Mouse (Mus musculus) c-Kit-negative CD71-positive TER-119-positive erythroid progenitor cells, embryonic 14.5 days (primary cell): Measurements from ENCODE around the gene Ttyh2.

Experiments used
- DNase-seq: peaks from one replicate; pipeline ENCODE4 v3.0.0-alpha.2; 2013; ENCODE audit warnings: low read depth, low spot score

Ttyh2 gene

GRCm38 (mm10) chr11:114682321-114682900 lies 7.2 kb downstream of the Ttyh2 start:
- no peak for DNase-seq

- no peak for DNase-seq
Measured at GRCm38 (mm10) chr11:114683029-114683721, 7.9 kb downstream of the Ttyh2 start.

- DNase-seq = no peak
Measured at GRCm38 (mm10) chr11:114683722-114684621, 8.7 kb downstream of the Ttyh2 start.

DNA sequence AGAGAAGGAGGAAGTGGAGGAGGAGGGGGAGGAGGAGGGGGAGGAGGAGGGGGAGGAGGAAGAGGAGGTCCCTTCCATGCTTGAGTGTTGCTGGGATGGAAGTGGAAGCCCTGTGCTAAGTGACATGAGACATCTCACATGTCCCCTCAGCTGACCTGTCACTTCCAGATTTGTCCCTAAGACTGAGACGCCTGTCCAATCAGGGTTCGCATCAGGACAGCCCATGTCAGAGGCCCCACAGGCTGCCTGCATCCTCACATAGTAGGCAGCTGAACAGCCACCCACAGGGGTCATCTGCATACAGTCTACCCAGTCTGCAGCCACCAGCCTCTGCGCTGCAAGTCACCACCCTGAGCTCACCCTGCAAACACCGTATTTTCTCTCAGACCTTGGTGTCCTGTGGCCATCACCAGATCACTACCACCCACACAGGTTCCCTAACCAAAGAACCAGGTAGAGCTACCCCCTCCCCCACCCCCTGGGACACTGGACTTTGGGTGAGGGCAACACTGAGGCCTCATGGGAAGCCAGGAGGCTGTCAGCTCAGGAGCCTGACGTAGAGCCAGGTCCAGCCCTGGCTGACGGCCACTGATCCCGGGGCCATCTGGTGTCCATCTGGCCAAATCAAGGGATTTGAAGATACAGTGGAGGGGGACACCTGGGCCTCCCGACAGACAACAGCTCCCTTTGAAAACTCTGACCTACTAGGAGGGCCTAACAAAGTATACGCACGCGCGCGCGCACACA lies 9.6 kb downstream of the Ttyh2 start:
- no peak for DNase-seq

GRCm38 (mm10) chr11:114685526-114686040 lies 10.4 kb downstream of the Ttyh2 start:
- DNase-seq = no peak

DNA sequence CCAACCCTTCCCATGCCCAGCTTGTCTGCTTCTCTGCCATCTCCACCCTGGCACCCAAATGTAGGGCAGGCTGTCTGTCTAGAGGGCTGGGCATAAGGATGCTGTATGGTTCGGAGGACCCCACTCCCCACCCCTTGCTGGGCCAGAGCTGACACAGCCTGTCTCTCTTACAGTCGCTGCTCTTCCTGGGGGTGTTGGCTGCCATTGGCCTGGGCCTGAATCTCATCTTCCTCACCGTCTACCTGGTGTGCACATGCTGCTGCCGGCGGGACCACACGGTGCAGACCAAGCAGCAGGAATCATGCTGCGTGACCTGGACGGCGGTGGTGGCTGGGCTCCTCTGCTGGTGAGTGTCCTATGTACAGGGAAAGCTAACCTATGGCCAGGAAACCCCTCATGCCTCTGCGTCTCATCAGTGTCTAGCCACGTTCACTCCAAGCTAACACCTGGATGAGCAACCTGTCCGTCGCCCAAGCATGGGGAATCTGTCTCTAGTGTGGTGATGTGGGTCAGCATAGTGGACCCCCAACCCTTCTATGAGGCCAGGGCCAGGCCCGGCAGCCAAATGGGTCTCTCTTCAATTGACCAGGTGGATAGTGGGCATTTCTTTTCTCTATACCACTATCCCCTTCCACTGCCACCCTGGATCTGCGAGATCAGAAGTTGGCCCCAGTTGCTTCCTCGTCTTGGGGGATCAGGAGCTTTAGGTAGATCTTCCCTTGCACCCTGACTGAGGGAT lies 11.2 kb downstream of the Ttyh2 start:
- DNase-seq = no peak

DNA sequence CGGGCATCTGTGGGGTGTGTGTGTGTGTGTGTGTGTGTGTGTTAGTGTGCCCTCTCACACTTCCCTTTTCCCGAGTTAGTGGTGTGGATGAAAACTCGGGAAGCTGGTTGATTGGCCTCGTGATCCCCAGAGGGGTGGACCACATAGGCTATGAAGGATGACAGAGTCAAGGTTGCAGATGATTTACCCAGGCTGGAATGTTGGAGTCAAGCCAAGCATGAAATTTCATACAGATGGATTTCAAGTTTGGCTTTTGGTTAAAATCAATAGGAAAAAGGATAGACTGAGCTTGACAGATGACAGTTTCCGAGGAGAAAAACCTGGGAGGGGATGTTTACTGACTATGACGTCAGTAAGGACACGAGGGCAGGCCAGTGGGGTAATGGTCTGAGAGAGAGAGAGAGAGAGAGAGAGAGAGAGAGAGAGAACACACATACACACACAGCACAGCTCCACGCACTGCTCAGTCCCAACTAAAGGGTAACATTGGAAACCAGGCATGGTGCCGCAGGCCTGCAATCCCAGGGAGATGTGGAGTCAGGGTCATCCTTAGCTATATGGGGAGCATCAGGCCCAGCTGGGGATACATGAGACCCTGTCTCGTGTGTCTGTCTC lies 12.4 kb downstream of the Ttyh2 start:
- DNase-seq = no peak

- no peak for DNase-seq
Measured at GRCm38 (mm10) chr11:114688729-114689128, 13.5 kb downstream of the Ttyh2 start.

GRCm38 (mm10) chr11:114690192-114690591 lies 15.0 kb downstream of the Ttyh2 start:
- no peak for DNase-seq

DNA sequence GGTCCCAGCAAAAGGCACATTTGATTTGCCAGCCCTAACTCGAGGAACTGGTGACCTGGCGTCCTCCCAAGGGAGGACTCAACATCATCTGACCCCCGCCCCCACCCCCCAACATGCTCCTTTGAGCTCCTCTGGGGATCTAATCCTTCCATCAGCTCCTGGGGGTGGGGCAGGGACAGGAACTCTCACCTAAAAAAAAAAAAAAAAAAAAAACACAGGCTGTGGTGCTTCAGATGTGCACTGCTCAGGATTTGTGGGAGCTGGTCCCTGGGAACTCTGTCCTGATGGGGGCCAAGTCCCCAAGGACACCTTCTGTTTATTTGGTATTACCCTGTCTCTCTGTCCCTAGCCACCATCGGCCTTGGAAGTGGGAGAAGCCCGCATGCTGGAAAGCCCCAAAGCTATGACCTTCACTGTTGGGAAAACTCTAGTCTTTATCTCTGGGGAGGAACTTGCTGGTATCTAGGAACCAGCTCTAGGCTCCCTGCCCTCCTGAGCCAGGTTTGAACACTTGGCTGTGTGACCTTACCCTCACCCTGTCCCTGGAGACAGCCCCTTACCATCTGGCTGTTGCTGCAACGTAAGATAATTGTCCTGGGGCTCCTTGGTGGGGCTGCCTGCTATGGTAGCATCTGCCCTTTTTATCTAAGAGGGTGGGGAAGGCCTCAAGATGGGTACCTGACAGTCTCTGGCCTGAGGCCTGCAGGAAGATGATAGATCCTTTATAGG lies 16.4 kb downstream of the Ttyh2 start:
- DNase-seq = no peak

- no peak for DNase-seq
Measured at GRCm38 (mm10) chr11:114692601-114693000, 17.4 kb downstream of the Ttyh2 start.

- no peak for DNase-seq
Measured at GRCm38 (mm10) chr11:114693456-114693855, 18.2 kb downstream of the Ttyh2 start.

- DNase-seq = no peak
Measured at GRCm38 (mm10) chr11:114694451-114694850, 19.2 kb downstream of the Ttyh2 start.

- DNase-seq = no peak
Measured at GRCm38 (mm10) chr11:114698496-114698895, 23.3 kb downstream of the Ttyh2 start.

DNA sequence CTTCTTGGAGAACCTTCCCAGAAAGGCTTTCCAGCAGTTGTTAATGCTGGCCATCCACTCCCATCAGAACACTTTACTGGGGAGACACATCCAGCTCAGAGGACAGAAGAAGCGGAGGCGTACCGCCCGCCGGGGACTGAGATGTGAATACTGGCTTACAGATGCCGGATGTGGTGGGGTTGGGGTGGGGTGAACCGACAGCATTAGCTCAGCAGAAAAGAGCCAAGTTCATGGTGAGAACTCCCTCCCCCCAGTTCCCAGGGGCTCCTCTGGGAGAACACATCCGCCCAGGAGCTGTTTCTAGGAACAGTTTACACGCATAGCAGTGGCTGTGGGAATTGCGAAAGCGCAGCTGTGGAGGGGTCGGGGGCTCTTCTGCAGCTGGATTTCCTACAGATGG lies 24.3 kb downstream of the Ttyh2 start:
- no peak for DNase-seq

GRCm38 (mm10) chr11:114702311-114702995 lies 27.2 kb downstream of the Ttyh2 start:
- DNase-seq = no peak

- DNase-seq = no peak
Measured at GRCm38 (mm10) chr11:114702996-114703361, 27.7 kb downstream of the Ttyh2 start.

DNA sequence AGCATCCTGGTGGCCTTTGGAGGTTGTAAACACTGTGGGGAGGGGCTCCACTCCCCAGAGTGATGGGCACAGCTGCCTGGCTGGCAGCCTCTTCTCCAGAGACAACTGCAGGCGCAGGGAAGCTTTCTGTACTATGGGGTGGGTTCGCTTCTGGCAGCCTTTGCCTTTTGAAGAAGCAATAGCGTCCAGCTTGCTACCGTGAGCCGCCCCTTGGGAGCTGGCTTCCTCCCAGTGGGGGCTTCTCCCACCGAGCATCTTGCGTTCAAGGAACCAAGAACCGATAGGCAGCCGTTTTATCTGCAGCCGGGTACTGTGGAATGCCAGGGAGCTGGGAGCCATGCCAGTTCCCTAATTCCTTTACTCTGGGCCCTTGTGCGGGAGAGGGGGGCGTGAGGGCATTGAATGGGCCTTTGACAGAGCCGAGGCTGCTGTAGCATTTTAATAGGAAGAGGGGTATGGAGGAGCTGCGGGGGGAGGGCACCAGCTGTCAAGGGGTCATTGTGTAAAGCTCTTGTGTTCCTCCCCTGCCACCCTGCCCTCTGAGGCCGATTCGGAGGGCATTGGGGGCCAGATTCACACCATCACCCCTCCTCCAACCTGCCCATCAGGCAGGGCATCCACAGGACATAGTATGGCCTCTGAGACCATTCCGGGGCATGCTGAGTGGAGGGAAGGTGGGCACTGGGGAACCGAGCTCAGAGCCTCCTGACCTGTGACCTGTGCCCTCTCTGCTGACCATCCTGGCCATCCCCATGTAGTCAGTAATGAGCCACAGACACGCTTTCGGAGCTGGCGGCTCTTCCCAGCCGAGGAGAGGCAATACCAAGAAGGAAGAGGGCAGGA lies 29.1 kb downstream of the Ttyh2 start:
- no peak for DNase-seq
